Mouse (Mus musculus): ENCODE results near the gene Wfdc1. TPM values are rescaled to one million over a fixed set of nuclear protein-coding genes. Genes with fewer than 3 reads are reported as not detected.

Wfdc1 gene
- polyA plus RNA-seq, 1 experiment from 2014 or later, result 2.6 TPM

DNA sequence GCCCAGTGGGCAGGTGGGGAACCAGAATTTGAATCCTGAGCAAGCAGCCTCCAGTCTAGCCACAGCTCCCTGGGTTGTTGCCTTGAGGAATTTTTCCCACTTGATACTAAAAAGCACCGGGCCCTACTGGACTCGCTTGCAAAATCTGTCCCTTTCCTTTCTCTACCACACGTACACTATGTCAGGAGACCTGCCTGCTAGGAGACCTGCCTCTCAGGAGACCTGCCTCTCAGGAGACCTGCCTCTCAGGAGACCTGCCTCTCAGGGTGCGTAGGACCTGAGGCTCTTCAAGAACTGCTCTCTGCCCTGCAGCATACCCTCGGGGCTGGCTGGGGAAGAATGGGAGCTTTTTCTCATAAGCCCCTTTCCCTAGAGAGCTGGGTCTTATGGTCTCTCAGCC lies 47.3 kb downstream of the Wfdc1 start:
- WGBS, result 74% methylated on average over 5 of the region's 5 CpGs
- no peaks in the 10 kb centered on the region for H3K9me3 ChIP-seq (replicated peaks)

DNA sequence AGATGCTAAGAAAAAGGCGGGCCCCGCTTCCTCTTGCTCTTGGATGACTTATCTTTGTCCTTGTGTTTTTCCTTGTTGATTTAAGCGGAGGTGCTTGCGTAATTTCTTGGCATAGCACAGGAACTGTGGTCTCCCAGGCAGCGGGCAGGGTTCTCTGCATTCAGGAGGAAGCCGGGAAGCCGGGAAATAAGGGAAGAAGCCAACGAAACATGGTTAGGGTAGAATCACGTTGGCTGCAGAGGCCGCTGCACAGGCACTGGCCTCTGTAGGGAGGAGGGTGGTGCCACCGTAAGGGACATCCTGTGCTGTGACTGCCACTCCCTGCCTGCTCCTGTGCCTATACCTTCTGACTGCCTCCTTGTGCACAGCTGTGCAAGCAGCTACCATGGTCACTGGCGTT lies 49.1 kb downstream of the Wfdc1 start:
- Histone ChIP-seq H3K9ac (no peak overlapping the region), H3K4me3 (replicated peaks) (no peak overlapping the region), H3K36me3 (no peaks in the 10 kb centered on the region), H3K4me2 (replicated peaks) (no peak overlapping the region), H3K27me3 (no peaks in the 10 kb centered on the region), H3K27ac (replicated peaks) (no peak overlapping the region), H3K9me3 (replicated peaks) (no peaks in the 10 kb centered on the region), H3K4me1 (peaks cover 7% of the 10 kb centered on the region)
- 61% methylated on average over 12 of the region's 12 CpGs for WGBS
- ATAC-seq (ENCODE audit: insufficient number of reproducible peaks, low FRiP score, low TSS enrichment, low read depth), result no peak

More for the DNA sequence above, 47.3 kb downstream of the Wfdc1 start:
- Histone ChIP-seq H3K27me3 (no peaks in the 10 kb centered on the region), H3K9ac (no peak overlapping the region), H3K36me3 (no peaks in the 10 kb centered on the region), H3K4me2 (replicated peaks) (no peak overlapping the region), H3K4me3 (replicated peaks) (no peak overlapping the region), H3K4me1 (peaks cover 14% of the 10 kb centered on the region), H3K27ac (replicated peaks) (no peak overlapping the region)
- ATAC-seq (ENCODE audit: insufficient number of reproducible peaks, low FRiP score, low TSS enrichment, low read depth), result no peak

DNA sequence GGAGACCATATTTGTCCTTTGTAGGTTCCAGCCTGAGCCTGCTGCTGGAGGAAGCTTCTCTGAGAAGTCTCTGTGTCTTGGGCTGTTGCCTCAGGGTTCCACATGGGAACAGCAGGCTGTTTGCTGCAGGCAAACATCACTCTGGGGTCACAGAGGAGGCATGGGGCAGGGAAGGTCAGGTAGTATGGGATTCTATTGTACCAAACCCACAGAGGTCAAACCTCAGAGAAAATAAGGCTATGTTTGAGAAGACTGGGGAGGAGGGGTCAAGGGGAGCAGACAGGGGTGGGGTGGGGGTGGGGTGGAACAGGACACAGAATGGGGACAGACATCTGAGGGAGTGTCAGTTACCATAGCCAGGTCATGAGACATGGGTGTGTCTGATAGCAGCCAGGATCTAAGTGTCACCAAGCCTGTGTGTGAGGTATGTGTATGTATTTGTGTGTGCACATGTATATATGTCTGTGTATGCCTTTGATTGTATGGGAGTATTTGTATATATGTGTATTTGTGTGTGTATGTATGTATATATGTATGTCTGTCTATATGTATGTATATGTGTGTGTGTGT lies 50.6 kb downstream of the Wfdc1 start:
- no peaks in the 10 kb centered on the region for H3K9me3 ChIP-seq (replicated peaks)
- H3K27me3 ChIP-seq, result no peaks in the 10 kb centered on the region
- no peak overlapping the region for H3K4me3 ChIP-seq (replicated peaks)
- peaks cover 7% of the 10 kb centered on the region for H3K4me1 ChIP-seq
- no peaks in the 10 kb centered on the region for H3K36me3 ChIP-seq
- no peak overlapping the region for H3K9ac ChIP-seq
- H3K27ac ChIP-seq (replicated peaks), result no peak overlapping the region
- no peak for ATAC-seq (ENCODE audit: insufficient number of reproducible peaks, low FRiP score, low TSS enrichment, low read depth)
- no peak overlapping the region for H3K4me2 ChIP-seq (replicated peaks)

DNA sequence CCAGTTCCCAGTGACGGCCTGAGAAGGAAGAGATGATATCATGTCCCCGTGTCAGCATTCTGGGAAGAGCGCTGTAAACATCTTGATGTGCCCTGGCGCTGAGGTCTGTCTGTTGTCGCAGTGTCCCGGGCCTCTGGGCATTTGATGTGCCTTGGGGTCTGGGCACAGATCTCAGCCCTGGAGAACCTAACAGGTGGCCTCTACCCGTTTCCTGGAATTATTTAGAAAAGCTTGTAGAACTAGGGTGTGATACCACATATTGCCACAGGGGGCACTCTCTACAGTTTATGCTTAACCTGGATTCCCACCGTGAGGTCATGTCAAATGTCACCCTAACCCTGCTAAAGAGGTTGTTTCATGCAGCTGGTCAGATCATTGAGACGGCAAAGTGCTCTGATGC lies 51.6 kb downstream of the Wfdc1 start:
- Histone ChIP-seq H3K9me3 (replicated peaks) (no peaks in the 10 kb centered on the region), H3K27me3 (no peaks in the 10 kb centered on the region), H3K27ac (replicated peaks) (no peak overlapping the region), H3K4me2 (replicated peaks) (no peak overlapping the region), H3K4me1 (peaks cover 7% of the 10 kb centered on the region), H3K36me3 (no peaks in the 10 kb centered on the region), H3K4me3 (replicated peaks) (no peak overlapping the region), H3K9ac (no peak overlapping the region)
- no peak for ATAC-seq (ENCODE audit: insufficient number of reproducible peaks, low FRiP score, low TSS enrichment, low read depth)
- WGBS, result 60% methylated on average over 9 of the region's 9 CpGs

DNA sequence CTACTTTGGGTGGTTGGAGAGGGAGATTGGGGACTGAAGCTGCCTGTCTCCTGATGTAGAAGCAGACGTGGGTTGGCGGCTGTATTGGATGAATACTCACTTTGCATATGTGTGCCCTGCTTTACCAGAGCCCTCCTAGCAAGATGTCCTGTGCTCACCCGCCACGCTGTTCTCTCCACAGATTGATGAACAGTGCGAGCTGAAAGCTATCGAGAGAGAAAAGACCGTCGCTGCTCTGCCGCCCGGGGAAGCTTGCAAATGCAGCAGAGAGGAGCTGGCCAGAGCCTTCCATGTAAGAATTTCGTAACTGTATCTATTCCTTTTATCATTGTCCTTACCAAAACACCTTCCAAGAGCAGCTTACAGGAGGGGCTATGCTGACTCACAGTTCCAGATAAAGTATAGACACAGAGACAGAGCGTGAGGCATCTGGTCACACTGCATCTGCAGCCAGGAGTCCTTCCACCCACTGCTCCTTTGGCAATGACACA lies 52.9 kb downstream of the Wfdc1 start:
- Histone ChIP-seq H3K9me3 (replicated peaks) (no peaks in the 10 kb centered on the region), H3K36me3 (no peaks in the 10 kb centered on the region), H3K4me3 (replicated peaks) (no peak overlapping the region), H3K9ac (no peak overlapping the region), H3K4me1 (peaks cover 7% of the 10 kb centered on the region), H3K27ac (replicated peaks) (no peak overlapping the region), H3K4me2 (replicated peaks) (no peak overlapping the region), H3K27me3 (no peaks in the 10 kb centered on the region)
- 69% methylated on average over 12 of the region's 12 CpGs for WGBS
- no peak for ATAC-seq (ENCODE audit: insufficient number of reproducible peaks, low FRiP score, low TSS enrichment, low read depth)

DNA sequence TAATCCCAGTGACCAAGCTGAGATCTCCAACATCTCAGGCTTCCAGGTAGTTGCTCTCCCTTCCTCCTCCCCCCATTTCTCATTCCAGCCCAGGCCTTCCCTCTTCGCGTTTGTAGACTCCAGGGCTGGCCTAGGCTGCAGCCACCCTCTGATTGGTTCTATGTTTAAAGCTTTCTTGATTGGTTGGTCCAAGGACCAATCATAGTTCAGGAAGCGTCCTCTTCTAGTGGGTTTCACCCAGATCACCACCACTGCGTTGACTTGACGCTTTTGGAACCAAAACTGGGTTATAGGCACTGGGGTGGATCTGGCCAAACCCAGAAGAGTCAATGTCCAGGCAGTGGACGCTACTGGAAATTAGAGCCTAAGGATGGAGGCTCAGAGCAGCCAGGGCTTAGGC lies 56.2 kb downstream of the Wfdc1 start:
- H3K4me3 ChIP-seq (replicated peaks), result no peak overlapping the region
- no peaks in the 10 kb centered on the region for H3K27me3 ChIP-seq
- H3K27ac ChIP-seq (replicated peaks), result no peak overlapping the region
- no peaks in the 10 kb centered on the region for H3K9me3 ChIP-seq (replicated peaks)
- no peaks in the 10 kb centered on the region for H3K4me1 ChIP-seq
- H3K9ac ChIP-seq, result no peak overlapping the region
- H3K36me3 ChIP-seq, result no peaks in the 10 kb centered on the region
- H3K4me2 ChIP-seq (replicated peaks), result no peak overlapping the region
- 48% methylated on average over 6 of the region's 6 CpGs for WGBS
- no peak for ATAC-seq (ENCODE audit: insufficient number of reproducible peaks, low FRiP score, low TSS enrichment, low read depth)

DNA sequence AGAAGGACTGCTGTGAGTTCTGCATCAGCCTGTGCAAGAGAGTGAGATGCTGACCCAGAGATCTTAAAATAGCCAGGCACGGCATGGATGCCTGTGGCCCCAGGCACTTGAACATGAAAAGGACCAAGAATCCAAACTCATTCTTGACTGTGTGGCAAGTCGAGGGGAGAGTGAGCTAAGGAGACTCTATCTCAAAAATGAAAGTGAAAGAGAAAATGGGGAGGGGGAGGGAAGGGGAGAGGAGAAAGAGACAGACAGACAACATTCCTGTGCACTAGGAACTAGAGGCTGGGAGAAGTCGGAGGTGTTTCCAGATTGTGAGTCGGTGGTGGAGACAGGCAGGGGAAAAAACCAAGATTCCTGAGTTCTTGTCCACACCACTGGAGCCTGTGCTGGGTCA lies 57.5 kb downstream of the Wfdc1 start:
- H3K4me2 ChIP-seq (replicated peaks), result no peak overlapping the region
- H3K9ac ChIP-seq, result no peak overlapping the region
- H3K4me1 ChIP-seq, result no peaks in the 10 kb centered on the region
- WGBS, result 38% methylated on average over 4 of the region's 4 CpGs
- H3K27ac ChIP-seq (replicated peaks), result no peak overlapping the region
- no peaks in the 10 kb centered on the region for H3K36me3 ChIP-seq
- H3K27me3 ChIP-seq, result no peaks in the 10 kb centered on the region
- H3K4me3 ChIP-seq (replicated peaks), result no peak overlapping the region
- H3K9me3 ChIP-seq (replicated peaks), result no peaks in the 10 kb centered on the region
- no peak for ATAC-seq (ENCODE audit: insufficient number of reproducible peaks, low FRiP score, low TSS enrichment, low read depth)

DNA sequence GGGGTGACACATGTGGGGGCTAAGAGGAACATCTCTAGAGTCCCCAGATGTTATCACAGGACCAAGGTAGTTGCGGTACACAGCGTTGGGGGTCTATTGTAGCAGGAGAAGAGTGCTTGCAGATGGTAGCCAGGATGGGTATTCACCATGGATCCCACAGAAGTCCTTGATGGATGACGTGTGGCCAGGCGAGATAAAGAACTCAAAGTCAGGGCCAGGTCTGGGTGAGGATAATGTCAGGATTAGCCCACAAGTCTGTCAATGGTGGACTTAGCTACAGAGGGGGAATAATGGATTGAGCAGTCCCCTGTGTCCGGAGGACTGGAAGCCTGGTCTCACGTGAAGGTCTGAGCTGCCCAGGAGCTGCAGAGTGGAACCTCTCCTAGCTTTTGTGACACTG lies 58.4 kb downstream of the Wfdc1 start:
- Histone ChIP-seq H3K9ac (no peak overlapping the region), H3K36me3 (no peaks in the 10 kb centered on the region), H3K4me1 (no peaks in the 10 kb centered on the region), H3K9me3 (replicated peaks) (no peaks in the 10 kb centered on the region), H3K4me3 (replicated peaks) (no peak overlapping the region), H3K27ac (replicated peaks) (no peak overlapping the region), H3K4me2 (replicated peaks) (no peak overlapping the region), H3K27me3 (no peaks in the 10 kb centered on the region)
- 84% methylated on average over 6 of the region's 6 CpGs for WGBS
- ATAC-seq (ENCODE audit: insufficient number of reproducible peaks, low FRiP score, low TSS enrichment, low read depth), result no peak

DNA sequence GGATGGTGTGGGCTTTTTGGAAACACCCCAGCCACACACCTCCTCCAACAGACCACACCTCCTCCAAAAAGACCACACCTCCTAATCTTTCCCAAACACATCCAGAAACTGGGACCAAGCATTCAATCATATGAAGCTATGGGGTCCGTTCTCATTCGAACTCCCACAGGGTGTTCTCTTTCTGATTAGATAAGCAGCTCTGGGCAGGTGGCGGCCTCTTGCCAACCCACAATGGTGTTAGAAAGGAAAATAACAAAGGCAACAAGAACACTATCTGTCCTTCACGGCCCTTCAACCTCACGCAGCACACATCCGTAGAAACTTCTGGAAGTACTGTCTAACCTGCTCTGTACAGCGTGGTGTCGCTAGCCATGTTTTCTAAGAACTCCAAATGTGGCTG lies 60.9 kb downstream of the Wfdc1 start:
- Histone ChIP-seq H3K4me1 (no peaks in the 10 kb centered on the region), H3K27ac (replicated peaks) (no peak overlapping the region), H3K4me2 (replicated peaks) (no peak overlapping the region), H3K36me3 (no peaks in the 10 kb centered on the region), H3K9ac (no peak overlapping the region), H3K9me3 (replicated peaks) (no peaks in the 10 kb centered on the region), H3K27me3 (no peaks in the 10 kb centered on the region), H3K4me3 (replicated peaks) (no peak overlapping the region)
- WGBS, result 86% methylated on average over 8 of the region's 8 CpGs
- ATAC-seq (ENCODE audit: insufficient number of reproducible peaks, low FRiP score, low TSS enrichment, low read depth), result no peak

DNA sequence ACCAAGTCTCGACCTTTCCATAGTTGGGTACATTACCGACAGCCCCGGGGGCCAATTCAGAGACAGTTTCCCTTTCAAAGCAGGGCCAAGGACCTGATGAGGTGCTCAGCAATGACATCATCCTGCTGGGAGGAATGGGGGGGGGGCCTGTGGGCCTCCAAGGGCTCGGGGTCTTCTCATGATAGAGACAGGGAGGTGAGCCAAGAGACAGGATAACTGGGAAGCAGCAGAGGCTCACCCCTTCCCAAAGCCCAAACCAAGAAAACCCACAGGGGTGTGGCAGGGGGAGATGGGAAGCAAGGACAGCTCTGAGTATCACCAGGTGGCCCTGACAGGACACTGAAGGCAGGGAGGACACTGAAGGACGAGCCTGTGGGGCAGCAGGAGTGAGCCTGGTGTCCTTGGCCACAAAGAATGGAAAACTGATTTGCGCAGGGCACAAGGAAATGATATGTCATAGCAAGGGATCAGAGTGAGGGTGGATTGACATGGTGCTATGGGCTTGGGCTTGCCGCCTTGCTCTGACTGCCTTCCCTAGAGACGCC lies 62.3 kb downstream of the Wfdc1 start:
- Histone ChIP-seq H3K4me2 (replicated peaks) (no peak overlapping the region), H3K36me3 (no peaks in the 10 kb centered on the region), H3K4me3 (replicated peaks) (no peak overlapping the region), H3K27ac (replicated peaks) (no peak overlapping the region), H3K9ac (no peak overlapping the region), H3K9me3 (replicated peaks) (no peaks in the 10 kb centered on the region), H3K4me1 (no peaks in the 10 kb centered on the region), H3K27me3 (no peaks in the 10 kb centered on the region)
- no peak for ATAC-seq (ENCODE audit: insufficient number of reproducible peaks, low FRiP score, low TSS enrichment, low read depth)
- WGBS, result 80% methylated on average over 8 of the region's 8 CpGs

DNA sequence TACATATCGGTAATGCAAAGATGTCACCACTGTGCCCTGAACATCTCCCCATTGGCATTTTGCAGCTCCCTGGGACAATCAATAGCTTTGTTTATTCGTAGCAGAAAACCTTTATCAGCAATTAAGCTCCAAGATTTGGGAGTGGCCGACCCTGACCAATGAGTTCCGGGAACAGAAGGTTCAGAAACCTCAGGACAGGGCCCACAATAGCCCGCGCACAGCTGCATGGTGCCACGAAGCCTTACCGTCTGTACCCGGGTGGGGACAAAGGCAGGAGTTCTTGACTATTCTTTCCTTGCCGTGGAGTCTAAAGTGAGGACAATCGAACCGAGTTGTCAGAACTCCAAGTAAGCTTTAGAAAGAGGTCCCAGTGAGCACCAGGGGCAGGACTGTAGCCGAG lies 65.9 kb downstream of the Wfdc1 start:
- WGBS, result 83% methylated on average over 13 of the region's 13 CpGs
- H3K4me3 ChIP-seq (replicated peaks), result no peak overlapping the region
- H3K27me3 ChIP-seq, result no peaks in the 10 kb centered on the region
- no peaks in the 10 kb centered on the region for H3K36me3 ChIP-seq
- no peak for ATAC-seq (ENCODE audit: insufficient number of reproducible peaks, low FRiP score, low TSS enrichment, low read depth)
- H3K4me1 ChIP-seq, result no peaks in the 10 kb centered on the region
- no peak overlapping the region for H3K4me2 ChIP-seq (replicated peaks)
- H3K27ac ChIP-seq (replicated peaks), result no peak overlapping the region
- H3K9ac ChIP-seq, result no peak overlapping the region
- no peaks in the 10 kb centered on the region for H3K9me3 ChIP-seq (replicated peaks)

DNA sequence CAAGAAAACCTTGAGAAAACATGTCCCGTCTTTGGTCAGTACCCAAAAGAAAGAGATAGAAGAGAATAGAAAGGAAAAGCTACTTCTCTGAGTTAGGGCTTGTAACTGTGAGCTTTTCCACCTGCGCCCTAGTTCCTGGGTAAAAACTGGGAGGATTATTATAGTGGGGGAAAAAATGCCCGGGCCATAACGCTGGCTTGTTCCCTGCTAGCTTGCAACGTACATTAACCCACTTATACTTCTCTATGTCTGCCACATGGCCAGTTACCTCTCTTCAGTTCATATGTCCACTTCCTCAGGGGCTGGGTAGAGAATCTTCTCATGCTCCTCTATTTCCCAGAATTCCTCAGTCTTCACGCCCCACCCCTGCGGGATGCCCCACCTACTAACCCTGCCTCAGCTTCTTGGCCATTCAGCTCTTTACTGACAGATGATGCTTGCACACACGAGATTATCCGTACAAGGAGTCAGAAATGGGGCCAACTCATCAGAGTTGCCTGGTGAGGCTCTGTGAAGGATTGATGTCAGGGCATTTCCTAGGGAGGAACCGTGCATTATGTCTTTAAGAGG lies 70.3 kb downstream of the Wfdc1 start:
- Histone ChIP-seq H3K4me3 (replicated peaks) (no peak overlapping the region), H3K27ac (replicated peaks) (no peak overlapping the region), H3K4me2 (replicated peaks) (no peak overlapping the region), H3K27me3 (no peaks in the 10 kb centered on the region), H3K4me1 (no peaks in the 10 kb centered on the region), H3K9ac (no peak overlapping the region), H3K36me3 (no peaks in the 10 kb centered on the region), H3K9me3 (replicated peaks) (no peaks in the 10 kb centered on the region)
- no peak for ATAC-seq (ENCODE audit: insufficient number of reproducible peaks, low FRiP score, low TSS enrichment, low read depth)
- 88% methylated on average over 10 of the region's 10 CpGs for WGBS
